11 mouse cellular contexts compared by ENCODE assay signal in genomic region chr1:155854926-155855702, GRCm38 (mm10). TPM values are rescaled to one million over a fixed set of nuclear protein-coding genes. Genes with fewer than 3 reads are reported as not detected.
DNase-seq lines count a peak whose midpoint lies in the region; ATAC-seq and TF ChIP-seq lines count a peak whose summit lies in the region.
"Had no signal": no experiment of that assay in that cellular context is flagged by ENCODE, and none has a peak within 500 bp of the region (broad histone marks: within the 10 kb centered on the region; RNA-seq: fewer than 3 reads in every experiment).

No protein-coding gene starts in this region.

- peaks cover 8% of the 10 kb centered on the region for H3K36me3 ChIP-seq in kidney, adult 2 months (ENCODE audit: control insufficient read depth, insufficient read depth, low read length)
- peaks cover 26% of the 10 kb centered on the region for H3K36me3 ChIP-seq in kidney, embryonic 16.5 days (ENCODE audit: insufficient read depth, low read length)
- peaks cover 5% of the 10 kb centered on the region; the same call in 1 of the 2 replicates for H3K36me3 ChIP-seq in intestine, embryonic 15.5 days

- no peak overlapping the region for H3K4me3 ChIP-seq in kidney, adult 2 months (ENCODE audit: insufficient read depth, low read depth, low read length)
- no peak overlapping the region for H3K4me3 ChIP-seq in kidney, embryonic 16.5 days (ENCODE audit: low read length)
- H3K4me3 ChIP-seq in intestine, embryonic 15.5 days (replicated peaks) = no peak overlapping the region
- H3K4me3 ChIP-seq: hindbrain, embryonic 15.5 days; liver, embryonic 13.5 days; myocyte had no signal

- H3K27me3 ChIP-seq in kidney, adult 2 months (replicated peaks; ENCODE audit: control insufficient read depth, insufficient read depth, low read length) = no peaks in the 10 kb centered on the region
- no peaks in the 10 kb centered on the region for H3K27me3 ChIP-seq in kidney, embryonic 16.5 days (ENCODE audit: insufficient read depth, low read length)
- H3K27me3 ChIP-seq in intestine, embryonic 15.5 days (replicated peaks) = no peaks in the 10 kb centered on the region
- H3K27me3 ChIP-seq: hindbrain, embryonic 15.5 days; liver, embryonic 13.5 days had no signal

- DNase-seq in kidney, adult 2 months = peak; percentile 33
- DNase-seq in adipocyte (ENCODE audit: low spot score) = peak; percentile 10
- DNase-seq in urinary bladder, adult 2 months (ENCODE audit: low spot score) = no peak
- DNase-seq in right cerebral cortex, adult 18-20 months = no peak
- DNase-seq: embryo, embryonic 11 days; liver, embryonic 13.5 days had no signal

- no peak for ATAC-seq in kidney, embryonic 16.5 days (ENCODE audit: low FRiP score, low TSS enrichment)
- peak; percentile 94 for ATAC-seq in cerebellum, adult (ENCODE audit: insufficient number of reproducible peaks, low FRiP score, low TSS enrichment)
- peak; percentile 71 for ATAC-seq in intestine, embryonic 15.5 days

- no peaks in the 10 kb centered on the region for H3K9me3 ChIP-seq in kidney, embryonic 16.5 days (ENCODE audit: low read length)
- no peaks in the 10 kb centered on the region for H3K9me3 ChIP-seq in intestine, embryonic 15.5 days
- H3K9me3 ChIP-seq: hindbrain, embryonic 15.5 days; liver, embryonic 13.5 days had no signal

- TF ChIP-seq CTCF in kidney, adult 2 months (conservative IDR thresholded peaks at IDR 0.05; ENCODE audit: insufficient read depth, insufficient read length, low read depth, low read length) = no peak

- 73% methylated on average over 7 of the region's 7 CpGs for WGBS in kidney, adult 2 months
- 74% methylated on average over 7 of the region's 7 CpGs for WGBS in kidney, embryonic 16.5 days
- WGBS in intestine, embryonic 15.5 days = 67% methylated on average over 7 of the region's 7 CpGs

- TF ChIP-seq POLR2A in kidney, adult 2 months (IDR thresholded peaks at IDR 0.05; ENCODE audit: low read depth, low read length) = no peak

- no peaks in the 10 kb centered on the region for H3K4me1 ChIP-seq in kidney, adult 2 months (ENCODE audit: control insufficient read depth, insufficient read depth, low read length)
- no peaks in the 10 kb centered on the region for H3K4me1 ChIP-seq in kidney, embryonic 16.5 days (ENCODE audit: insufficient read depth, low read length)
- no peaks in the 10 kb centered on the region for H3K4me1 ChIP-seq in intestine, embryonic 15.5 days (replicated peaks)
- H3K4me1 ChIP-seq: hindbrain, embryonic 15.5 days had no signal

- H3K27ac ChIP-seq in kidney, adult 2 months (ENCODE audit: insufficient read depth, low read depth, low read length) = no peak overlapping the region
- no peak overlapping the region for H3K27ac ChIP-seq in kidney, embryonic 16.5 days (ENCODE audit: low read length)
- H3K27ac ChIP-seq in intestine, embryonic 15.5 days = no peak overlapping the region
- H3K27ac ChIP-seq: hindbrain, embryonic 15.5 days; liver, embryonic 13.5 days had no signal

- no peak overlapping the region for H3K4me2 ChIP-seq in kidney, embryonic 16.5 days (replicated peaks; ENCODE audit: low read depth, low read length)
- no peak overlapping the region for H3K4me2 ChIP-seq in intestine, embryonic 15.5 days (replicated peaks)
- H3K4me2 ChIP-seq: hindbrain, embryonic 15.5 days; liver, embryonic 13.5 days had no signal

- no peak overlapping the region for H3K9ac ChIP-seq in kidney, embryonic 16.5 days (replicated peaks; ENCODE audit: low read length)
- no peak overlapping the region for H3K9ac ChIP-seq in intestine, embryonic 15.5 days
- H3K9ac ChIP-seq: hindbrain, embryonic 15.5 days; liver, embryonic 13.5 days had no signal

RNA-seq across cellular contexts. Expression of gene Qsox1, which starts 42.4 kb away (rescaled TPM):
- polyA plus RNA-seq in kidney, adult 2 months (2012; rRNA removed) = 30.6 and 32.8 TPM in 2 replicates
- polyA plus RNA-seq in kidney, embryonic 16.5 days (2015; fragmentation: Nextera tagmentation; extraction: Ambion mirVana) = 33.3 and 34.0 TPM in 2 replicates
- polyA plus RNA-seq in intestine, embryonic 15.5 days (2015; fragmentation: Nextera tagmentation; extraction: Ambion mirVana) = 40.3 and 49.1 TPM in 2 replicates
- 163 and 166 TPM in 2 replicates for polyA plus RNA-seq in urinary bladder, adult 2 months (2012; rRNA removed)

Comparison
In these comparisons a context has a peak if more than half of its experiments do, and no peak if none do; other contexts are left out.
1. DNase-seq: peak in kidney, adult 2 months (single experiment) and adipocyte (single experiment); none in urinary bladder, adult 2 months (single experiment) and right cerebral cortex, adult 18-20 months (single experiment).